Mouse (Mus musculus): ENCODE data around the gene Gm42417.

DNA sequence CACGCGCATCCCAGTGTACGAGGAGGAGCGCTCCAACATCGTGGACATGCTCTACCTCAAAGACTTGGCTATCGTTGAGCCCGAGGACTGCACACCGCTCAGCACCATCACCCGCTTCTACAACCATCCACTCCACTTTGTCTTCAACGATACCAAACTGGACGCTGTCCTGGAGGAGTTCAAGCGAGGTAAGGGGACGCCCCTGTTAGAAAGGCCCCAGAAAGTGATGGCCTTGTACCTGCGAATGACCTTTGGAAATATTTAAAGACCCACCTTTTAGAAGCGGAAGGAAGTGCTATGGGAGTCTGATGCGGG, 26.3 kb downstream of the Gm42417 start:
- TF ChIP-seq CTCF (IDR thresholded peaks at IDR 0.05; ENCODE audit: control insufficient read depth, insufficient read depth, insufficient read length) (no peak), FOSL1 (IDR thresholded peaks at IDR 0.05; ENCODE audit: insufficient read depth, low read length, poor library complexity, severe bottlenecking) (no peak), MYOG (IDR thresholded peaks at IDR 0.05; ENCODE audit: control insufficient read depth, extremely low read depth, insufficient read length) (no peak)
